Mouse (Mus musculus): ENCODE data around the gene Rcan2. TPM values are rescaled to one million over a fixed set of nuclear protein-coding genes. Genes with fewer than 3 reads are reported as not detected.

Rcan2 gene
- polyA plus RNA-seq, 1 experiment, result 3.1 TPM

DNA sequence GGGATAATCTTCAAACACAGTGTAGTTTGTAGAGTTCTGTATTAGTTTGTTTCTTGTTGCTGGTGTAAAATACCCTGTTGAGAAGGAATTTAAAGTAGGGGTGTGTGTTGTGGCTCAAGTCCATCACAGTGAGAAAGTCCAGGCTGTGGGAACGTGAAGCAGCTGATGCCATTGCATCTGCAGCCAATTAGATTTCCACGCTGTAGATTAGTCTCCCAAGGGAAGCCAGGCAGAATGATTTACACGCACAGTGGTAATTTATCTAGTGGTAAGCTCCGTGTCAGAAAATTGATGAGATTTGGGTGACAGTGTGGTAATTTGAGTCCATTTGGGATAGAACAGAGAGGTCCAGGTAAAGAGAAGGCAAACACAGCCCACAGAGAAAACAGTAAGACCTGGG, 192.9 kb downstream of the Rcan2 start:
- Histone ChIP-seq H3K4me1 (ENCODE audit: control insufficient read depth, insufficient read depth, low read length) (no peaks in the 10 kb centered on the region), H3K27ac (ENCODE audit: insufficient read depth, low read length) (no peak overlapping the region), H3K9me3 (replicated peaks; ENCODE audit: control insufficient read depth, insufficient read depth, low read length, poor library complexity, severe bottlenecking) (no peaks in the 10 kb centered on the region), H3K36me3 (ENCODE audit: control insufficient read depth, insufficient read depth, low read length, poor library complexity, severe bottlenecking) (no peaks in the 10 kb centered on the region), H3K9ac (ENCODE audit: low read depth, poor library complexity, severe bottlenecking) (no peak overlapping the region), H3K27me3 (ENCODE audit: control insufficient read depth, insufficient read depth, low read length, poor library complexity, severe bottlenecking) (no peaks in the 10 kb centered on the region), H3K4me3 (ENCODE audit: low read depth, low read length) (no peak overlapping the region)
- no peak for TF ChIP-seq EP300 (IDR thresholded peaks at IDR 0.05; ENCODE audit: insufficient read depth, low read depth, low read length)
- no peak for TF ChIP-seq POLR2A (IDR thresholded peaks at IDR 0.05; ENCODE audit: insufficient read depth, low read length)
- TF ChIP-seq CTCF (IDR thresholded peaks at IDR 0.05; ENCODE audit: low read depth, low read length), result no peak

DNA sequence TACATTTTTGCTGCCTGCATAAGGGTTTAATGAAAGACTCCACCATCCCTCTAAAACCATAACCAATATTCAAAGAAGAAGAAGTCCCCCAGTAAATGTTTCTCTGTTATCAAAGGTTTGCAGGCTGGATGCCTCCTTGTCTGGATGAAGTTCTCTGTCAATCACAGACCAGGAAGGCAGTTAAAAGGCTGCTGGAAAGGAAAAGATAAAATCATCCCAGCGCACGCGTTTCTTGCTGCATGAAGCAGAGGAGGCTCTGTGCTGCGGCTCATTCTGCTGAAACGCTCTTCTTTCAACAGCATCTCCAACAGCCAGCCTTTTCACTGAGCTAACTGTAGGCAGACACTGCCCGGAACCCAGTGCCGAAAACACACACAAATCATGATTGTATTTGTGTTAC, 196.4 kb downstream of the Rcan2 start:
- H3K9me3 ChIP-seq (replicated peaks; ENCODE audit: control insufficient read depth, insufficient read depth, low read length, poor library complexity, severe bottlenecking), result no peaks in the 10 kb centered on the region
- H3K9ac ChIP-seq (ENCODE audit: low read depth, poor library complexity, severe bottlenecking), result no peak overlapping the region
- H3K27me3 ChIP-seq (ENCODE audit: control insufficient read depth, insufficient read depth, low read length, poor library complexity, severe bottlenecking), result no peaks in the 10 kb centered on the region
- H3K36me3 ChIP-seq (ENCODE audit: control insufficient read depth, insufficient read depth, low read length, poor library complexity, severe bottlenecking), result no peaks in the 10 kb centered on the region
- H3K4me1 ChIP-seq (ENCODE audit: control insufficient read depth, insufficient read depth, low read length), result no peaks in the 10 kb centered on the region
- no peak overlapping the region for H3K27ac ChIP-seq (ENCODE audit: insufficient read depth, low read length)
- TF ChIP-seq CTCF (IDR thresholded peaks at IDR 0.05; ENCODE audit: low read depth, low read length) (no peak), POLR2A (IDR thresholded peaks at IDR 0.05; ENCODE audit: insufficient read depth, low read length) (no peak), EP300 (IDR thresholded peaks at IDR 0.05; ENCODE audit: insufficient read depth, low read depth, low read length) (no peak)
- H3K4me3 ChIP-seq (ENCODE audit: low read depth, low read length), result no peak overlapping the region

DNA sequence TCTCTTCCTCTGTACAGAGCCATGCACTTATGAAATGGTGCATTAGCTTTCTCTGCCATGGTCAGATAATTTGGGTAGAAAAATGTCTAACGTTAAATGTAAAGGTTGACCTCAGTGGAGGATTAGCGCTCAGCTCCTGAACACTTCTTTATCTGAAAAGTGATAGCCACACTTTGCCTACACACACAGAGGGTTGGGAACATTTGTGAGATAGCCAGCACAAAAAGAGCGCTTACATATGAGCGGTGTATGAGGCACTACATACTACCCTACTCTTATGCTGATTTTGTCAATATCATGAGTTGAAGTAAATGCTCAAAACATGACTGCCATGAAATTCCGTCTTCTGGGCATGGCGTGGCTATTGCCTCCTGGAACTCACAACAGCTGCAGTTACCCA, 196.9 kb downstream of the Rcan2 start:
- Histone ChIP-seq H3K4me1 (ENCODE audit: control insufficient read depth, insufficient read depth, low read length) (no peaks in the 10 kb centered on the region), H3K36me3 (ENCODE audit: control insufficient read depth, insufficient read depth, low read length, poor library complexity, severe bottlenecking) (no peaks in the 10 kb centered on the region), H3K27me3 (ENCODE audit: control insufficient read depth, insufficient read depth, low read length, poor library complexity, severe bottlenecking) (no peaks in the 10 kb centered on the region), H3K9ac (ENCODE audit: low read depth, poor library complexity, severe bottlenecking) (no peak overlapping the region), H3K9me3 (replicated peaks; ENCODE audit: control insufficient read depth, insufficient read depth, low read length, poor library complexity, severe bottlenecking) (no peaks in the 10 kb centered on the region), H3K27ac (ENCODE audit: insufficient read depth, low read length) (no peak overlapping the region), H3K4me3 (ENCODE audit: low read depth, low read length) (no peak overlapping the region)
- TF ChIP-seq EP300 (IDR thresholded peaks at IDR 0.05; ENCODE audit: insufficient read depth, low read depth, low read length) (no peak), POLR2A (IDR thresholded peaks at IDR 0.05; ENCODE audit: insufficient read depth, low read length) (no peak), CTCF (IDR thresholded peaks at IDR 0.05; ENCODE audit: low read depth, low read length) (no peak)

DNA sequence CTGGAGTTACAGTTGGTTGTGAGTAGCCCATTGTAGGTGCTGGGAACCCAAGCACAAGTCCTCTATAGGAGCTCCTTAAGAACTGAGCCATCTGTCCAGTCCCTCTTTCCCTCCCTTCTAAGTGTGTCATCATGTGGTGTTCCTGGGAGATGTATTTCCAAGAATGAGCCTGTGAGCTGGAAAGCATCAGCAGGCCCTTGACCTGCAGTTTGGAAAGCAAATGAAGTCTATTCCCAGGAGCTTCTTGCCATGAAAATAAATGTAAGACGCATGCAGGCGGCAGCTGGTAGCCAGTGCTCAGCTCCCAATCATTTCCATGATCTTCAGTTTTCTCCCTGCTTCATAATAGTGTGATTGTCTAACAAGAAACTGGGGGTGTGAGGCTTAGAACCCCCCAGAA, 203.2 kb downstream of the Rcan2 start:
- Histone ChIP-seq H3K27me3 (ENCODE audit: control insufficient read depth, insufficient read depth, low read length, poor library complexity, severe bottlenecking) (no peaks in the 10 kb centered on the region), H3K36me3 (ENCODE audit: control insufficient read depth, insufficient read depth, low read length, poor library complexity, severe bottlenecking) (no peaks in the 10 kb centered on the region), H3K4me3 (ENCODE audit: low read depth, low read length) (no peak overlapping the region), H3K4me1 (ENCODE audit: control insufficient read depth, insufficient read depth, low read length) (no peaks in the 10 kb centered on the region), H3K9ac (ENCODE audit: low read depth, poor library complexity, severe bottlenecking) (no peak overlapping the region), H3K27ac (ENCODE audit: insufficient read depth, low read length) (no peak overlapping the region), H3K9me3 (replicated peaks; ENCODE audit: control insufficient read depth, insufficient read depth, low read length, poor library complexity, severe bottlenecking) (no peaks in the 10 kb centered on the region)
- TF ChIP-seq EP300 (IDR thresholded peaks at IDR 0.05; ENCODE audit: insufficient read depth, low read depth, low read length) (no peak), POLR2A (IDR thresholded peaks at IDR 0.05; ENCODE audit: insufficient read depth, low read length) (no peak), CTCF (IDR thresholded peaks at IDR 0.05; ENCODE audit: low read depth, low read length) (no peak)

DNA sequence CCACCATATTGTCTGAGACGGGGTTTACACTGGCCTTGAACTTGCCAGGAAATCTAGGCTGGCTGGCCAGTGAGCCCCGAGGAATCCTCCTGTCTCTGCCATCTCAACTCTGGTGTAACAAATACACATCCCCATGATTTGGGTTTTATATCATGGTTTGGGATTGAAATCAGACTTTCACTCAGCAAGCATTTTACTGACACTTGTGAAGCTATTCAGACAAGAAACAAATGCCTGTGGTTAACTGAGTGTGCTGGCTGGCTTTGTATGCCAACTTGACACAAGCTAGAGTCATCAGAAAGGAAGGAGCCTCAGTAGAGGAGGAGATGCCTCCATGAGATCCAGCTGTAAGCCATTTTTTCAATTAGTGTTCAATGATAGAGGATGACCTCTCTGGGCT, 206.3 kb downstream of the Rcan2 start:
- Histone ChIP-seq H3K36me3 (ENCODE audit: control insufficient read depth, insufficient read depth, low read length, poor library complexity, severe bottlenecking) (no peaks in the 10 kb centered on the region), H3K27me3 (ENCODE audit: control insufficient read depth, insufficient read depth, low read length, poor library complexity, severe bottlenecking) (no peaks in the 10 kb centered on the region), H3K27ac (ENCODE audit: insufficient read depth, low read length) (no peak overlapping the region), H3K4me3 (ENCODE audit: low read depth, low read length) (no peak overlapping the region), H3K9ac (ENCODE audit: low read depth, poor library complexity, severe bottlenecking) (no peak overlapping the region), H3K4me1 (ENCODE audit: control insufficient read depth, insufficient read depth, low read length) (no peaks in the 10 kb centered on the region), H3K9me3 (replicated peaks; ENCODE audit: control insufficient read depth, insufficient read depth, low read length, poor library complexity, severe bottlenecking) (no peaks in the 10 kb centered on the region)
- no peak for TF ChIP-seq EP300 (IDR thresholded peaks at IDR 0.05; ENCODE audit: insufficient read depth, low read depth, low read length)
- no peak for TF ChIP-seq POLR2A (IDR thresholded peaks at IDR 0.05; ENCODE audit: insufficient read depth, low read length)
- TF ChIP-seq CTCF (IDR thresholded peaks at IDR 0.05; ENCODE audit: low read depth, low read length), result no peak

DNA sequence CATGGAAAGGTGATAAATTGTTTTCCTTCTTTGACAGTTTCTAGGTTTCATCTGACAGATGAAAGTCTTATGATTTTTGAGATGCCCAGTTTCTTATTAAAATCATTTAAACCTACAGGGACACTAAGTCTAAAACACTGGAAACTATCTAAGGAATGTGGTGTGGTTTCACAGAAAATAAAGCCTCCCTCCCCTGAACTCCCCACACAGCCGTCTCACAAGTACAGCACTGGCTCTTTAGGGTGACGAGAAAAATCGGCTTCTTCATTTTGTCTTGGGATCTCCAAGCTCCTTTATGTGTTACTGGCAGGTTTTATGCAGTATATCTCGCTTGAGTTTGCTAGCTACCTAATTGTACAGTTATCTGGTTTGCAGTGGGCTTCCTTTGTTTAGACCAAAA, 210.8 kb downstream of the Rcan2 start:
- no peak overlapping the region for H3K4me3 ChIP-seq (ENCODE audit: low read depth, low read length)
- H3K27me3 ChIP-seq (ENCODE audit: control insufficient read depth, insufficient read depth, low read length, poor library complexity, severe bottlenecking), result no peaks in the 10 kb centered on the region
- no peaks in the 10 kb centered on the region for H3K4me1 ChIP-seq (ENCODE audit: control insufficient read depth, insufficient read depth, low read length)
- no peak overlapping the region for H3K27ac ChIP-seq (ENCODE audit: insufficient read depth, low read length)
- no peak overlapping the region for H3K9ac ChIP-seq (ENCODE audit: low read depth, poor library complexity, severe bottlenecking)
- H3K36me3 ChIP-seq (ENCODE audit: control insufficient read depth, insufficient read depth, low read length, poor library complexity, severe bottlenecking), result no peaks in the 10 kb centered on the region
- no peaks in the 10 kb centered on the region for H3K9me3 ChIP-seq (replicated peaks; ENCODE audit: control insufficient read depth, insufficient read depth, low read length, poor library complexity, severe bottlenecking)
- TF ChIP-seq POLR2A (IDR thresholded peaks at IDR 0.05; ENCODE audit: insufficient read depth, low read length), result no peak
- no peak for TF ChIP-seq EP300 (IDR thresholded peaks at IDR 0.05; ENCODE audit: insufficient read depth, low read depth, low read length)
- TF ChIP-seq CTCF (IDR thresholded peaks at IDR 0.05; ENCODE audit: low read depth, low read length), result no peak
